Mouse (Mus musculus): ENCODE data around the gene Zscan22. TPM values are rescaled to one million over a fixed set of nuclear protein-coding genes. Genes with fewer than 3 reads are reported as not detected.

Gene Zscan22
- total RNA-seq (2023), result 2.9 and 3.7 TPM in 2 replicates

GRCm38 (mm10) chr7:12897655-12898410, at the start of gene Zscan22:
TSS of gene Zscan22 (plus strand) at chr7:12897815.

GRCm38 (mm10) chr7:12880911-12881660, 16.5 kb upstream of the Zscan22 start, which contains the start of gene Zfp128:
TSS of gene Zfp128 (plus strand) at chr7:12881177.

GRCm38 (mm10) chr7:12921705-12922465, 24.3 kb downstream of the Zscan22 start, which contains the start of gene Rps5:
TSS of gene Rps5 (plus strand) at chr7:12922290.

GRCm38 (mm10) chr7:12927191-12927680, 29.6 kb downstream of the Zscan22 start, which contains the start of gene Rnf225:
TSS of gene Rnf225 (plus strand) at chr7:12927416.

Other genes starting within 250 kb of the Zscan22 start
- not detected in 2 replicates for gene Vmn2r55, start 212.8 kb upstream of the Zscan22 start, total RNA-seq (2023)
- not detected in 2 replicates for gene Vmn2r56, start 162.8 kb upstream of the Zscan22 start, total RNA-seq (2023)
- gene Zscan18, start 94.2 kb upstream of the Zscan22 start, total RNA-seq (2023), result 3.3 and 4.4 TPM in 2 replicates
- gene Zfp329, start 79.0 kb upstream of the Zscan22 start, total RNA-seq (2023), result 1.8 and 2.1 TPM in 2 replicates
- 32.5 and 41.6 TPM in 2 replicates for gene Zfp110, start 63.1 kb upstream of the Zscan22 start, total RNA-seq (2023)
- 0.45 and 1.1 TPM in 2 replicates for gene Zfp128, start 16.6 kb upstream of the Zscan22 start, total RNA-seq (2023)
- gene Rps5, start 24.5 kb downstream of the Zscan22 start, total RNA-seq (2023), result 543 and 561 TPM in 2 replicates
- gene Rnf225, start 29.6 kb downstream of the Zscan22 start, total RNA-seq (2023), result 0.27 TPM in 1 of 2 replicates, not detected in the other
- gene Zfp324, start 68.0 kb downstream of the Zscan22 start, total RNA-seq (2023), result 1.2 and 2.7 TPM in 2 replicates
- gene Zfp446, start 80.0 kb downstream of the Zscan22 start, total RNA-seq (2023), result 0.88 and 1.3 TPM in 2 replicates
- not detected in 2 replicates for gene Slc27a5, start 100.4 kb downstream of the Zscan22 start, total RNA-seq (2023)
- gene Trim28, start 101.3 kb downstream of the Zscan22 start, total RNA-seq (2023), result 109 and 164 TPM in 2 replicates
- gene Zbtb45, start 112.2 kb downstream of the Zscan22 start, total RNA-seq (2023), result 8.1 and 11.8 TPM in 2 replicates
- gene Chmp2a, start 137.0 kb downstream of the Zscan22 start, total RNA-seq (2023), result 143 and 163 TPM in 2 replicates
- 67.7 and 84.0 TPM in 2 replicates for gene Ube2m, start 140.5 kb downstream of the Zscan22 start, total RNA-seq (2023)
- gene Mzf1, start 156.9 kb downstream of the Zscan22 start, total RNA-seq (2023), result 1.1 and 1.4 TPM in 2 replicates
- not detected in 2 replicates for gene Vmn1r85, start 197.4 kb downstream of the Zscan22 start, total RNA-seq (2023)
- gene Vmn1r86, start 222.1 kb downstream of the Zscan22 start, total RNA-seq (2023), result not detected in 2 replicates
- not detected in 2 replicates for gene Vmn1r87, start 242.3 kb downstream of the Zscan22 start, total RNA-seq (2023)

Data from neutrophil, adult 65 days (primary cell).